Mouse (Mus musculus) C3H10T1/2 (cell line): ENCODE results near the gene Kera. TPM values are rescaled to one million over a fixed set of nuclear protein-coding genes. Genes with fewer than 3 reads are reported as not detected.

ENCODE experiments used
- polyA plus RNA-seq, 2 experiments: library from polyadenylated mRNA; unstranded; fragments of >200 nt; fragmentation: generic; extraction: Trizol; gene quantifications; one replicate each; pipeline ENCODE4 v1.2.1; 2012; ENCODE audit warnings: missing spikeins in 2 of 2

Gene Kera
- polyA plus RNA-seq: 1 to 10 TPM in 1 of 2 experiments, not detected in 1; 1.9 TPM

DNA sequence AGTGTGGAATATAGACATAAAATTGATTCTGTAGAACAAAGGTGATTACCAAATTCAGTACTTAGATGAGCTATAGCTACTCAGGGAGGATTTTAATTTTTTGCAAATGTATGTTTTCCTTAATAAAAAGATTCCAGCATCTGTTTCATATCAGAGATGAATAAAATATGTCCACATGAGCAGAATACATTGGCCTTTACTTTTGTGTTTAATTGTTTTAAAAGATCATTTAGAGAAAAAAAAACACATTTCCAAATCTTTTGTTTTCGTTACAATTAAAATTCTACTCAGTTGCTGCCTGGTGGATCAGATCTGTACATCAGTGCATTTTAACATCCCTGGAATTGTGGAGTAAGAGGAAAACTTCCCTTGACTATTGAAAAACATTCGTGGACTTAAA lies at the start of gene Kera:
Kera (plus strand) TSS at position 301 of the 400 bp plus-strand sequence.

DNA sequence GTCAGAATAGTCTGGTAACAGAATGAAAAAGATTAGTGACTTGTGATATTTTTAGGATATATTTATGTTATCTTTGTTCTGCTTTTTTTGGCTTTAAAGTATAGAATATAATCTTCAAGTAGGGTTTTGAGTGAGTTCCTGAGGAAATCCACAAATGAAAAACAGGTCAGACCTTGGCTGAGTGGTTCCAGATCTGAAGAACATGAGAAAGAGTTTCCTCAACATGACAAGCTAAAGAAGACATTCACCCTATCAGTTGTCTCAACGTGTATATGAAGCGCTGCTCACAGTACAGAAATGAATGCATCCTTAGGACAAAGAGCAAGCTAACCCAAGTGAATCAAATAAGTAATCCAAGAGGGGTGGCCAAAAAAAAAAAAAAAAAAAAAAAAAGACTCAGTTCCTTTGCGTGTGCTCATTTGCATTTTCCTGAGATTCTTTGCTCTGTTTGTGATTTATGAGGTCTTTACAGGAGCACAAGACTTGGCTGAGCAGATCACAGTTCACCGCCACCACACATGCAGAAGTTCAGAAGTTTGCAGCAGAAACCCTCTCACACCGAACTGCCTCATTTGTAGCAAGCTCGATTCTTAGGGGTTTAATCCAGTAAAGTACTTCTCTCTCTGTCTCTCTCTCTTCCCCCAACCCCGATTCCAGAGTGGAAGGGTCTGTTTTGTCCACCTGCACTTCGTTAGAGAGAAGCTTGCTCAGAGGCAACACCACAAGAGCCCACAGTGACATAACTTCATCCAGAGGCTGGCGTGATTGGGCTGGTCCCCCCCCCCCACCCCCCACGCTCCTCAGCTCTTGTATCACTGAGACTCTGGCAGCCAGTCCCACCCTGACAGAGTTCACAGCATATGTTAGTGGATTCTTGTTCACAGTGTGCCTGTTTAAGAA lies 41.5 kb upstream of the Kera start, which contains the start of gene Lum:
Lum (plus strand) TSS at position 172 of the 900 bp plus-strand sequence.

DNA sequence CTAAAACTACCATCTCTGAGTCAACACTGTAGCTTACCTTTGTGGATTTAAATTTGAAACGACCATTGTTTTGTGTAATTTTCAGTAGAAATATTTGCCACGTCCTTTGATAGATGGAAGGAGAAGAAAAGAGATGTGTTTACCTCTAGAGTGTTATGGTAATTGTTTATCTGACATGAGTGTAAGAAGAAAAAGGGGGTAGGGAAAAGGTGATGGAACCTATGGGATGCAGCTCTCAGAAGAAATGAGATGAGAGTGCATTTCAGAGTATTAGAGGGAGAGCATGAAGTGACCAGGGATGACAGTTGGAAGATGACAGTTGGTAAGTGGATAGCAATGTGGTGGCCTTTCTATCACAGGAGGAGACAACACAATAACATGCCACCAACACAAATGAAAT lies 37.1 kb downstream of the Kera start, which contains the start of gene Epyc:
Epyc (plus strand) TSS at position 301 of the 400 bp plus-strand sequence.

Other genes with a start within 250 kb of the Kera start
- gene Dcn, start 127.3 kb upstream of the Kera start, polyA plus RNA-seq: 100 to 1,000 TPM in 1 of 2 experiments, under 1 TPM in 1; 0.71 to 165 TPM
- gene Lum, start 41.8 kb upstream of the Kera start, polyA plus RNA-seq: 10 to 100 TPM in 1 of 2 experiments, not detected in 1; 10.2 TPM
- 1 to 10 TPM in 1 of 2 experiments, not detected in 1; 1.2 TPM for gene Epyc, start 37.2 kb downstream of the Kera start, polyA plus RNA-seq
- gene Ccer1, start 86.2 kb downstream of the Kera start, polyA plus RNA-seq: not detected
- not detected for gene C030005K15Rik, start 119.9 kb downstream of the Kera start, polyA plus RNA-seq